Mouse (Mus musculus) olfactory bulb, adult 2 months (tissue): ENCODE results near the gene Ech1.

ENCODE experiments used
- CTCF ChIP-seq: fragments of 200-500 bp; IDR thresholded peaks from 2 replicates; pipeline ENCODE4 v1.5.1; 2012; ENCODE audit warnings: low read depth, mild to moderate bottlenecking, low read length, moderate library complexity; ENCODE audit not compliant: insufficient read depth
- POLR2A ChIP-seq: fragments of 200-500 bp; IDR thresholded peaks from 2 replicates; pipeline ENCODE4 v1.6.1; 2012; ENCODE audit warnings: mild to moderate bottlenecking, low read depth, low read length, moderate library complexity; ENCODE audit not compliant: insufficient read depth

DNA sequence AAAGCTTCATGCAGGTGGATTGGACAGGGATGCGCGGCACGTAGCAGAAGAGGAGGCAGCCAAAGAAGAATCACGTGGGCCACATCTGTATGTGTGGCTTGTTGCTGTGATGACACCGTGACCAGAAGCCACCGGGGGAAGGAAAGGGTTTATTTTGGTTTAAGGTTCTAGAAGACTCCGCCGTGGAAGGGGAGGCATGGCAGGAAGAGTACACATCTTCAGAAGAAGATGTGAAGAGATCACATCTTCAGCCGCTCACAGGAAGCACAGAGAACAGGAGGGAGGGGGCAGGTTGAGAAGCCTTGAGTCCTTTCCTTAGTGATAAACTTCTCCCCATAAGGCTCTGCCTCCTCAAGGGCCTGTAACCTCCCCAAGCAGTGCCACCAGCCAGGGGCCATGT is 25.0 kb upstream of the Ech1 start:
- TF ChIP-seq CTCF (no peak), POLR2A (no peak)
